Mouse (Mus musculus): Measurements from ENCODE around the gene Sh2d5.

The Sh2d5 gene

GRCm38 (mm10) chr4:138261843-138262681, 11.9 kb downstream of the Sh2d5 start:
- DNase-seq: peak; percentile 80

- no peak for DNase-seq
Measured at GRCm38 (mm10) chr4:138267869-138268268, 17.7 kb downstream of the Sh2d5 start.

GRCm38 (mm10) chr4:138272011-138272997, 22.1 kb downstream of the Sh2d5 start:
- no peak for DNase-seq

GRCm38 (mm10) chr4:138278346-138278745, 28.1 kb downstream of the Sh2d5 start:
- no peak for DNase-seq

GRCm38 (mm10) chr4:138282834-138283233, 32.6 kb downstream of the Sh2d5 start:
- DNase-seq: peak; percentile 41 to 48

GRCm38 (mm10) chr4:138286411-138286810, 36.2 kb downstream of the Sh2d5 start:
- DNase-seq: no peak

GRCm38 (mm10) chr4:138288691-138289090, 38.5 kb downstream of the Sh2d5 start:
- no peak for DNase-seq

GRCm38 (mm10) chr4:138292028-138292427, 41.8 kb downstream of the Sh2d5 start:
- no peak for DNase-seq

GRCm38 (mm10) chr4:138293261-138293948, 43.2 kb downstream of the Sh2d5 start:
- DNase-seq: no peak

- no peak for DNase-seq
Measured at GRCm38 (mm10) chr4:138293949-138294550, 43.8 kb downstream of the Sh2d5 start.

- no peak for DNase-seq
Measured at GRCm38 (mm10) chr4:138301271-138301780, 51.1 kb downstream of the Sh2d5 start.

- no peak for DNase-seq
Measured at GRCm38 (mm10) chr4:138303011-138303410, 52.8 kb downstream of the Sh2d5 start.

- no peak for DNase-seq
Measured at GRCm38 (mm10) chr4:138303742-138304141, 53.5 kb downstream of the Sh2d5 start.

- DNase-seq: peak; percentile 99
Measured at GRCm38 (mm10) chr4:138304340-138305104, 54.3 kb downstream of the Sh2d5 start, which contains the start of gene Ddost. Ddost (plus strand) TSS chr4:138304730.

GRCm38 (mm10) chr4:138307025-138307424, 56.8 kb downstream of the Sh2d5 start:
- no peak for DNase-seq

- no peak for DNase-seq
Measured at GRCm38 (mm10) chr4:138307739-138308138, 57.5 kb downstream of the Sh2d5 start.

- DNase-seq: no peak
Measured at GRCm38 (mm10) chr4:138310311-138310910, 60.2 kb downstream of the Sh2d5 start.
